Mouse (Mus musculus) liver, embryonic 14.5 days (tissue): ENCODE measurements at regions not wholly inside any gene's neighbourhood (a gene's known extent, or its start where the extent isn't known, plus 50 kb on each side); places are given as distances from the start of the nearest gene placed in this dataset.

ENCODE experiments used
- CTCF ChIP-seq: IDR thresholded peaks from 2 replicates; pipeline ENCODE4 v1.5.1; 2016; ENCODE audit warnings: antibody characterized with exemption, low read depth, control low read depth
- EP300 ChIP-seq: IDR thresholded peaks from 2 replicates; pipeline ENCODE4 v1.6.1; 2016; ENCODE audit warnings: antibody characterized with exemption, low read depth

DNA sequence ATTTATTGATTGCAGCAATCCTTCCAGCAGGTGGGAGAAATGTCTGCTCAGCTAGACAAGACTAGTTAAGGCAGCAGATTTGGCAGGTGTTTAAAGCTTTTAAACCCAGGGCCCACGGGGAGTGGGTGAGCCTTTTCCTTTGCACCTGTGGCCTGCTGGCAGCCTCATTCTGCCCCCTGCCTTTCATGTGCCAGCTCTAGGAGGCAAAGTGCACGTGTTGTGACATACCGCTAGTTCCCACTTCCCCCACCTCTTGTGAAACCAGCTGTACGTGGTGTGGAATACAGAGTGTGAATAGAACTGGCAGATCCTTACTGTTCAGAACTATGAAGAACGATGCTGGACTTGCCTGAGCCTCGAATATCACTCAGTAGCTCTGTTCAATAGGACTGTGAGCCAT is 292.6 kb upstream of the Mmadhc start:
- TF ChIP-seq EP300 (no peak), CTCF (peak; percentile 29; the same call in 1 of the 2 replicates)
